Mouse (Mus musculus): ENCODE results near the gene Zfp593. TPM values are rescaled to one million over a fixed set of nuclear protein-coding genes. Genes with fewer than 3 reads are reported as not detected.
A peak's percentile ranks its signal among the peaks of the same experiment; 100 is the strongest.

The Zfp593 gene
- polyA plus RNA-seq, 1 experiment from 2014 or later, result 6.1 TPM

- Histone ChIP-seq H3K4me1 (ENCODE audit: insufficient read depth) (peaks cover 35% of the 10 kb centered on the region), H3K36me3 (replicated peaks; ENCODE audit: insufficient read depth, low read length) (no peaks in the 10 kb centered on the region), H3K4me2 (ENCODE audit: low read depth, low read length) (peak overlapping the region; percentile 64), H3K27ac (ENCODE audit: low read depth) (no peak overlapping the region), H3K4me3 (ENCODE audit: low read depth, low read length) (peak overlapping the region; percentile 32), H3K27me3 (ENCODE audit: insufficient read depth, low read length) (peaks cover 83% of the 10 kb centered on the region), H3K9me3 (ENCODE audit: low read length) (no peaks in the 10 kb centered on the region), H3K9ac (replicated peaks) (no peak overlapping the region)
- 2% methylated on average over 30 of the region's 30 CpGs for WGBS (ENCODE audit: insufficient replicate concordance)
- DNase-seq, result peak; percentile 81
- ATAC-seq, result peak; percentile 34; the same call in 1 of the 2 replicates
- peak; percentile 91 for TF ChIP-seq CTCF (IDR thresholded peaks at IDR 0.05; ENCODE audit: low read depth)
- TF ChIP-seq EP300 (IDR thresholded peaks at IDR 0.05; ENCODE audit: low read depth), result no peak
Observed at GRCm38 (mm10) chr4:134249651-134250050, 4.3 kb upstream of the Zfp593 start.

- Histone ChIP-seq H3K27ac (ENCODE audit: low read depth) (no peak within 1 kb of the TSS), H3K4me2 (ENCODE audit: low read depth, low read length) (peak within 1 kb of the TSS; percentile 100), H3K4me3 (ENCODE audit: low read depth, low read length) (peak within 1 kb of the TSS; percentile 87), H3K4me1 (ENCODE audit: insufficient read depth) (peaks cover 32% of the 10 kb centered on the region), H3K9me3 (ENCODE audit: low read length) (no peaks in the 10 kb centered on the region), H3K36me3 (replicated peaks; ENCODE audit: insufficient read depth, low read length) (no peaks in the 10 kb centered on the region), H3K9ac (replicated peaks) (no peak within 1 kb of the TSS), H3K27me3 (ENCODE audit: insufficient read depth, low read length) (peaks cover 55% of the 10 kb centered on the region)
- ATAC-seq, result no peak
- WGBS (ENCODE audit: insufficient replicate concordance), result 74% methylated on average over 7 of the region's 7 CpGs
- no peak for DNase-seq
- TF ChIP-seq EP300 (IDR thresholded peaks at IDR 0.05; ENCODE audit: low read depth), result no peak
- TF ChIP-seq CTCF (IDR thresholded peaks at IDR 0.05; ENCODE audit: low read depth), result no peak
Observed at GRCm38 (mm10) chr4:134246719-134247258, 1.4 kb upstream of the Zfp593 start, which contains the start of gene Gm30191. Gene Gm30191, plus strand, starts transcription at chr4:134246935.

GRCm38 (mm10) chr4:134246256-134246655, 864 bp upstream of the Zfp593 start:
- no peak overlapping the region for H3K9ac ChIP-seq (replicated peaks)
- H3K27ac ChIP-seq (ENCODE audit: low read depth), result no peak overlapping the region
- H3K4me1 ChIP-seq (ENCODE audit: insufficient read depth), result peaks cover 26% of the 10 kb centered on the region
- no peak overlapping the region for H3K4me3 ChIP-seq (ENCODE audit: low read depth, low read length)
- no peaks in the 10 kb centered on the region for H3K9me3 ChIP-seq (ENCODE audit: low read length)
- ATAC-seq (no peak), DNase-seq (no peak)
- no peak overlapping the region for H3K4me2 ChIP-seq (ENCODE audit: low read depth, low read length)
- H3K36me3 ChIP-seq (replicated peaks; ENCODE audit: insufficient read depth, low read length), result no peaks in the 10 kb centered on the region
- TF ChIP-seq CTCF (IDR thresholded peaks at IDR 0.05; ENCODE audit: low read depth), result no peak
- TF ChIP-seq EP300 (IDR thresholded peaks at IDR 0.05; ENCODE audit: low read depth), result no peak
- WGBS (ENCODE audit: insufficient replicate concordance), result 56% methylated on average over 4 of the region's 4 CpGs
- peaks cover 50% of the 10 kb centered on the region for H3K27me3 ChIP-seq (ENCODE audit: insufficient read depth, low read length)

- Histone ChIP-seq H3K4me1 (ENCODE audit: insufficient read depth) (peaks cover 15% of the 10 kb centered on the region), H3K4me3 (ENCODE audit: low read depth, low read length) (no peak within 1 kb of the TSS), H3K36me3 (replicated peaks; ENCODE audit: insufficient read depth, low read length) (no peaks in the 10 kb centered on the region), H3K9me3 (ENCODE audit: low read length) (no peaks in the 10 kb centered on the region), H3K27me3 (ENCODE audit: insufficient read depth, low read length) (peaks cover 24% of the 10 kb centered on the region), H3K9ac (replicated peaks) (no peak within 1 kb of the TSS), H3K4me2 (ENCODE audit: low read depth, low read length) (peak within 1 kb of the TSS; percentile 100), H3K27ac (ENCODE audit: low read depth) (no peak within 1 kb of the TSS)
- 91% methylated on average over 17 of the region's 17 CpGs for WGBS (ENCODE audit: insufficient replicate concordance)
- TF ChIP-seq EP300 (IDR thresholded peaks at IDR 0.05; ENCODE audit: low read depth) (no peak), CTCF (IDR thresholded peaks at IDR 0.05; ENCODE audit: low read depth) (no peak)
- no peak for ATAC-seq
- no peak for DNase-seq
Observed at GRCm38 (mm10) chr4:134243516-134244250, 1.7 kb downstream of the Zfp593 start, which contains the start of gene E130218I03Rik. Gene E130218I03Rik, plus strand, starts transcription at chr4:134243662.

- peak; percentile 25; the same call in 1 of the 2 replicates for ATAC-seq
- DNase-seq, result no peak
- Histone ChIP-seq H3K27ac (ENCODE audit: low read depth) (no peak overlapping the region), H3K36me3 (replicated peaks; ENCODE audit: insufficient read depth, low read length) (no peaks in the 10 kb centered on the region), H3K4me2 (ENCODE audit: low read depth, low read length) (peak overlapping the region; percentile 44), H3K27me3 (ENCODE audit: insufficient read depth, low read length) (0 out of 2 replicates have a peak, but pooled peaks cover 3% of the 10 kb centered on the region), H3K4me3 (ENCODE audit: low read depth, low read length) (no peak overlapping the region), H3K9me3 (ENCODE audit: low read length) (no peaks in the 10 kb centered on the region), H3K4me1 (ENCODE audit: insufficient read depth) (peaks cover 2% of the 10 kb centered on the region; the same call in 1 of the 2 replicates), H3K9ac (replicated peaks) (no peak overlapping the region)
- WGBS (ENCODE audit: insufficient replicate concordance), result 9% methylated on average over 10 of the region's 10 CpGs
- TF ChIP-seq CTCF (IDR thresholded peaks at IDR 0.05; ENCODE audit: low read depth) (no peak), EP300 (IDR thresholded peaks at IDR 0.05; ENCODE audit: low read depth) (no peak)
Observed at GRCm38 (mm10) chr4:134238686-134239085, 6.7 kb downstream of the Zfp593 start.

GRCm38 (mm10) chr4:134238279-134238651, 7.1 kb downstream of the Zfp593 start, which contains the start of gene Cnksr1:
Gene Cnksr1, minus strand, starts transcription at chr4:134238399.
- no peak within 1 kb of the TSS for H3K9ac ChIP-seq (replicated peaks)

More at GRCm38 (mm10) chr4:134238279-134238651, 7.1 kb downstream of the Zfp593 start, which contains the start of gene Cnksr1:
- Histone ChIP-seq H3K4me3 (ENCODE audit: low read depth, low read length) (no peak within 1 kb of the TSS; the same call in 1 of the 2 replicates), H3K36me3 (replicated peaks; ENCODE audit: insufficient read depth, low read length) (no peaks in the 10 kb centered on the region), H3K4me1 (ENCODE audit: insufficient read depth) (peaks cover 2% of the 10 kb centered on the region; the same call in 1 of the 2 replicates), H3K27me3 (ENCODE audit: insufficient read depth, low read length) (0 out of 2 replicates have a peak, but pooled peaks cover 3% of the 10 kb centered on the region), H3K27ac (ENCODE audit: low read depth) (no peak within 1 kb of the TSS), H3K4me2 (ENCODE audit: low read depth, low read length) (peak within 1 kb of the TSS; percentile 44), H3K9me3 (ENCODE audit: low read length) (no peaks in the 10 kb centered on the region)
- DNase-seq (peak; percentile 73), ATAC-seq (peak; percentile 82)
- no peak for TF ChIP-seq CTCF (IDR thresholded peaks at IDR 0.05; ENCODE audit: low read depth)
- no peak for TF ChIP-seq EP300 (IDR thresholded peaks at IDR 0.05; ENCODE audit: low read depth)
- WGBS (ENCODE audit: insufficient replicate concordance), result 10% methylated on average over 18 of the region's 18 CpGs

Measured in liver, postnatal 0 days (tissue).